8 mouse cellular contexts compared by ENCODE assay signal in the genomic region with DNA sequence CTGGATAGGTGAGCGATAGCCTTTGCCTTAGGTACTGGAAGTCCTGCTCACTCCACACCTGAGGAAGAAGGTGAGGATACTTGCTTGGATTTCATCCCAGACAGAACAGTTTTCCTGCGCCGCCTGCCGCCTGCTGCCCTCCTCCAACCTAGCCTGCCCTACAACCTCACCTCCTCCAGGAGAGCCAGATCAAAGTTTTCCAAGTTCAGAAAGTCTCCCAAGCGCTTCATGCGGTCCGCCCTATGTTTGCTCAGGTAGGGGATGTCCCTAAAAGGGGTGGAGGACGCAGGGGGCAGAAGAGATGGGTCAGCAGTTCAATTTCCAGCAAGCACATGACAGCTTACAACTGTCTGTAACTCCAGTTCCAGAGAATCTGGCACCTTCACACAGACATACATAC. TPM values are rescaled to one million over a fixed set of nuclear protein-coding genes. Genes with fewer than 3 reads are reported as not detected.
DNase-seq lines count a peak whose midpoint lies in the region; ATAC-seq and TF ChIP-seq lines count a peak whose summit lies in the region.

No protein-coding gene starts in this region.

- WGBS in liver, adult 2 months: 8% methylated on average over 8 of the region's 8 CpGs
- 23% methylated on average over 8 of the region's 8 CpGs for WGBS in heart, embryonic 16.5 days
- WGBS in neural tube, embryonic 13.5 days: 40% methylated on average over 8 of the region's 8 CpGs

- peak overlapping the region; percentile 87 for H3K4me3 ChIP-seq in liver, adult 2 months (ENCODE audit: insufficient read depth, low read depth, low read length)
- peak overlapping the region; percentile 75 for H3K4me3 ChIP-seq in heart, embryonic 16.5 days (ENCODE audit: low read length)
- H3K4me3 ChIP-seq in neural tube, embryonic 13.5 days: peak overlapping the region; percentile 61

- peak overlapping the region; percentile 88 for H3K27ac ChIP-seq in liver, adult 2 months (replicated peaks; ENCODE audit: insufficient read depth, low read depth, low read length)
- H3K27ac ChIP-seq in heart, embryonic 16.5 days (ENCODE audit: low read length): no peak overlapping the region
- H3K27ac ChIP-seq in neural tube, embryonic 13.5 days (replicated peaks): no peak overlapping the region

- no peak for ATAC-seq in heart, embryonic 16.5 days (replicated peaks; ENCODE audit: extremely low read depth, insufficient read depth, low FRiP score)
- peak; percentile 14; the same call in 1 of the 2 replicates for ATAC-seq in neural tube, embryonic 13.5 days (ENCODE audit: low read depth)

- H3K4me1 ChIP-seq in liver, adult 2 months (ENCODE audit: control insufficient read depth, insufficient read depth, low read length): peaks cover 14% of the 10 kb centered on the region
- H3K4me1 ChIP-seq in heart, embryonic 16.5 days (ENCODE audit: control insufficient read depth, insufficient read depth, low read length): peaks cover 12% of the 10 kb centered on the region
- H3K4me1 ChIP-seq in neural tube, embryonic 13.5 days (replicated peaks): peaks cover 22% of the 10 kb centered on the region

- H3K9me3 ChIP-seq in heart, embryonic 16.5 days (replicated peaks; ENCODE audit: control insufficient read depth, low read length): no peaks in the 10 kb centered on the region
- H3K9me3 ChIP-seq in neural tube, embryonic 13.5 days: no peaks in the 10 kb centered on the region

- peak overlapping the region; percentile 33; the same call in 1 of the 2 replicates for H3K9ac ChIP-seq in liver, adult 2 months (ENCODE audit: low read depth, low read length)
- H3K9ac ChIP-seq in heart, embryonic 16.5 days (ENCODE audit: low read length): peak overlapping the region; percentile 83
- H3K9ac ChIP-seq in neural tube, embryonic 13.5 days: peak overlapping the region; percentile 77

- H3K4me2 ChIP-seq in heart, embryonic 16.5 days (ENCODE audit: low read depth, low read length): peak overlapping the region; percentile 100
- H3K4me2 ChIP-seq in neural tube, embryonic 13.5 days: peak overlapping the region; percentile 96

- peak; percentile 78 for DNase-seq in liver, adult 2 months (ENCODE audit: extremely low read depth, low read depth, low spot score)
- no peak for DNase-seq in liver
- DNase-seq in kidney, postnatal 36 days: peak; percentile 68
- DNase-seq in cerebellum, adult 9-10 months: no peak
- DNase-seq in right cerebral cortex, postnatal 10 days (ENCODE audit: low spot score in 2 of 2): no peak
- no peak for DNase-seq in cerebellum, postnatal 14 days

- no peak for TF ChIP-seq POLR2A in liver, adult 2 months (IDR thresholded peaks at IDR 0.05; ENCODE audit: extremely low read depth, insufficient read depth, low read length)

- peaks cover 3% of the 10 kb centered on the region; the same call in 1 of the 2 replicates for H3K79me2 ChIP-seq in liver, adult 2 months (ENCODE audit: control insufficient read depth, insufficient read depth, low read length)

- H3K27me3 ChIP-seq in liver, adult 2 months (ENCODE audit: control insufficient read depth, insufficient read depth, low read length): no peaks in the 10 kb centered on the region
- H3K27me3 ChIP-seq in heart, embryonic 16.5 days (ENCODE audit: control insufficient read depth, insufficient read depth, low read length): no peaks in the 10 kb centered on the region
- no peaks in the 10 kb centered on the region; the same call in 1 of the 2 replicates for H3K27me3 ChIP-seq in neural tube, embryonic 13.5 days

- peak; percentile 44 for TF ChIP-seq CTCF in liver, adult 2 months (IDR thresholded peaks at IDR 0.05; ENCODE audit: low read depth, low read length)

- peaks cover 7% of the 10 kb centered on the region for H3K36me3 ChIP-seq in liver, adult 2 months (ENCODE audit: control insufficient read depth, insufficient read depth, low read length)
- H3K36me3 ChIP-seq in heart, embryonic 16.5 days (ENCODE audit: control insufficient read depth, insufficient read depth): peaks cover 26% of the 10 kb centered on the region
- peaks cover 38% of the 10 kb centered on the region for H3K36me3 ChIP-seq in neural tube, embryonic 13.5 days

RNA-seq across cellular contexts. Expression of a gene that starts 0.9 kb away (rescaled TPM):
- total RNA-seq in liver, adult 2 months (2014; rRNA removed): 29.3 and 30.8 TPM in 2 replicates
- 47.6 and 51.5 TPM in 2 replicates for polyA plus RNA-seq in liver, adult 2 months (2012; rRNA removed)
- polyA plus RNA-seq in heart, embryonic 16.5 days (2015; fragmentation: Nextera tagmentation; extraction: Ambion mirVana): 55.0 and 59.3 TPM in 2 replicates
- 28.4 and 33.8 TPM in 2 replicates for polyA plus RNA-seq in neural tube, embryonic 13.5 days (2015; fragmentation: Nextera tagmentation; extraction: Ambion mirVana)

RNA-seq across cellular contexts. Expression of a gene that starts 0.9 kb away (rescaled TPM):
- 0.94 and 1.1 TPM in 2 replicates for total RNA-seq in liver, adult 2 months (2014; rRNA removed)
- 0.09 and 0.26 TPM in 2 replicates for polyA plus RNA-seq in liver, adult 2 months (2012; rRNA removed)
- polyA plus RNA-seq in heart, embryonic 16.5 days (2015; fragmentation: Nextera tagmentation; extraction: Ambion mirVana): 1.3 and 1.4 TPM in 2 replicates
- 1.9 and 2.3 TPM in 2 replicates for polyA plus RNA-seq in neural tube, embryonic 13.5 days (2015; fragmentation: Nextera tagmentation; extraction: Ambion mirVana)

RNA-seq across cellular contexts. Expression of a gene that starts 13.2 kb away (rescaled TPM):
- 0.55 and 0.94 TPM in 2 replicates for total RNA-seq in liver, adult 2 months (2014; rRNA removed)
- 0.82 and 3.7 TPM in 2 replicates for polyA plus RNA-seq in liver, adult 2 months (2012; rRNA removed)
- polyA plus RNA-seq in heart, embryonic 16.5 days (2015; fragmentation: Nextera tagmentation; extraction: Ambion mirVana): 37.7 and 42.5 TPM in 2 replicates
- 35.3 and 36.0 TPM in 2 replicates for polyA plus RNA-seq in neural tube, embryonic 13.5 days (2015; fragmentation: Nextera tagmentation; extraction: Ambion mirVana)

RNA-seq across cellular contexts. Expression of a gene that starts 29.9 kb away (rescaled TPM):
- total RNA-seq in liver, adult 2 months (2014; rRNA removed): 139 and 155 TPM in 2 replicates
- 161 and 182 TPM in 2 replicates for polyA plus RNA-seq in liver, adult 2 months (2012; rRNA removed)
- 179 and 196 TPM in 2 replicates for polyA plus RNA-seq in heart, embryonic 16.5 days (2015; fragmentation: Nextera tagmentation; extraction: Ambion mirVana)
- 63.5 and 71.8 TPM in 2 replicates for polyA plus RNA-seq in neural tube, embryonic 13.5 days (2015; fragmentation: Nextera tagmentation; extraction: Ambion mirVana)

RNA-seq across cellular contexts. Expression of a gene that starts 39.1 kb away (rescaled TPM):
- total RNA-seq in liver, adult 2 months (2014; rRNA removed): 10.6 and 11.1 TPM in 2 replicates
- polyA plus RNA-seq in liver, adult 2 months (2012; rRNA removed): 7.6 and 10.5 TPM in 2 replicates
- 12.9 and 14.4 TPM in 2 replicates for polyA plus RNA-seq in heart, embryonic 16.5 days (2015; fragmentation: Nextera tagmentation; extraction: Ambion mirVana)
- 19.3 and 21.6 TPM in 2 replicates for polyA plus RNA-seq in neural tube, embryonic 13.5 days (2015; fragmentation: Nextera tagmentation; extraction: Ambion mirVana)

Comparison
In these comparisons a context has a peak if more than half of its experiments do, and no peak if none do; other contexts are left out.
1. DNase-seq: peak in liver, adult 2 months (single experiment) and kidney, postnatal 36 days (2 of 2); none in liver (single experiment), cerebellum, adult 9-10 months (single experiment), right cerebral cortex, postnatal 10 days (0 of 2) and cerebellum, postnatal 14 days (0 of 2).
2. H3K9ac ChIP-seq: peak in every context shown above with its lines; median percentile 83 in heart, embryonic 16.5 days; 77 in neural tube, embryonic 13.5 days; 33 in liver, adult 2 months.
3. Peak in every context shown above with its lines, with median percentiles within 50 percentile points of each other: H3K4me3 ChIP-seq.